Mouse (Mus musculus): Measurements from ENCODE around the gene Hspa2. TPM values are rescaled to one million over a fixed set of nuclear protein-coding genes. Genes with fewer than 3 reads are reported as not detected.

Gene Hspa2
- polyA plus RNA-seq (2012; fragmentation: generic; extraction: Trizol), result 5.1 TPM
- long read RNA-seq, experiment 1, transcript Hspa2-202 (1 exons, 2,526 nt), result major isoform, 24 of 27 reads
- long read RNA-seq, experiment 1, partial matches to known transcripts, result 0 of 27 reads
- long read RNA-seq, experiment 1, other reads (novel, unspliced or antisense), result 0 of 27 reads
- long read RNA-seq, experiment 2, transcript Hspa2-202 (1 exons, 2,526 nt), result major isoform, 72 of 73 reads
- long read RNA-seq, experiment 2, partial matches to known transcripts, result 0 of 73 reads
- long read RNA-seq, experiment 2, other reads (novel, unspliced or antisense), result 0 of 73 reads

GRCm38 (mm10) chr12:76403886-76404537 lies at the start of gene Hspa2:
Hspa2 (plus strand) TSS chr12:76404176.
- TF ChIP-seq MAX (IDR thresholded peaks at IDR 0.05), result no peak
- TF ChIP-seq MYOG (IDR thresholded peaks at IDR 0.05; ENCODE audit: control insufficient read depth, extremely low read depth, insufficient read length), result no peak
- no peak for TF ChIP-seq MYOD1 (IDR thresholded peaks at IDR 0.05; ENCODE audit: control insufficient read depth, insufficient read length, low read depth)
- TF ChIP-seq USF1 (IDR thresholded peaks at IDR 0.05; ENCODE audit: low read depth), result no peak
- no peak for TF ChIP-seq CTCF (IDR thresholded peaks at IDR 0.05; ENCODE audit: control insufficient read depth, insufficient read depth, insufficient read length)
- TF ChIP-seq FOSL1 (IDR thresholded peaks at IDR 0.05; ENCODE audit: insufficient read depth, low read length, poor library complexity, severe bottlenecking), result no peak
- no peak for TF ChIP-seq CEBPB (IDR thresholded peaks at IDR 0.05; ENCODE audit: low read depth)
- no peaks in the 10 kb centered on the region for H3K36me3 ChIP-seq (ENCODE audit: control insufficient read depth, insufficient read depth)
- no peaks in the 10 kb centered on the region for H3K27me3 ChIP-seq (ENCODE audit: control insufficient read depth, insufficient read depth, insufficient read length)
- H3K79me3 ChIP-seq (ENCODE audit: low read depth), result no peaks in the 10 kb centered on the region
- peak within 1 kb of the TSS; percentile 43 for H3K4me3 ChIP-seq (ENCODE audit: insufficient read depth, poor library complexity, severe bottlenecking)
- no peaks in the 10 kb centered on the region for H3K79me2 ChIP-seq (ENCODE audit: control insufficient read depth, insufficient read depth)
- H3ac ChIP-seq (ENCODE audit: control insufficient read depth, insufficient read length, low read depth), result peak within 1 kb of the TSS; percentile 71

GRCm38 (mm10) chr12:76360868-76361267 lies 43.1 kb upstream of the Hspa2 start:
- TF ChIP-seq CEBPB (IDR thresholded peaks at IDR 0.05; ENCODE audit: low read depth) (no peak), CTCF (IDR thresholded peaks at IDR 0.05; ENCODE audit: control insufficient read depth, insufficient read depth, insufficient read length) (no peak), MYOD1 (IDR thresholded peaks at IDR 0.05; ENCODE audit: control insufficient read depth, insufficient read length, low read depth) (no peak), FOSL1 (IDR thresholded peaks at IDR 0.05; ENCODE audit: insufficient read depth, low read length, poor library complexity, severe bottlenecking) (no peak), MAX (IDR thresholded peaks at IDR 0.05) (no peak), USF1 (IDR thresholded peaks at IDR 0.05; ENCODE audit: low read depth) (no peak), MYOG (IDR thresholded peaks at IDR 0.05; ENCODE audit: control insufficient read depth, extremely low read depth, insufficient read length) (no peak)
- Histone ChIP-seq H3ac (ENCODE audit: control insufficient read depth, insufficient read length, low read depth) (no peak overlapping the region), H3K79me3 (ENCODE audit: low read depth) (peaks cover 42% of the 10 kb centered on the region), H3K79me2 (ENCODE audit: control insufficient read depth, insufficient read depth) (peaks cover 90% of the 10 kb centered on the region), H3K27me3 (ENCODE audit: control insufficient read depth, insufficient read depth, insufficient read length) (no peaks in the 10 kb centered on the region), H3K36me3 (ENCODE audit: control insufficient read depth, insufficient read depth) (peaks cover 9% of the 10 kb centered on the region), H3K4me3 (ENCODE audit: insufficient read depth, poor library complexity, severe bottlenecking) (no peak overlapping the region)

GRCm38 (mm10) chr12:76361405-76362302 lies 42.3 kb upstream of the Hspa2 start:
- Histone ChIP-seq H3K36me3 (ENCODE audit: control insufficient read depth, insufficient read depth) (peaks cover 9% of the 10 kb centered on the region), H3K4me3 (ENCODE audit: insufficient read depth, poor library complexity, severe bottlenecking) (no peak overlapping the region), H3K79me2 (ENCODE audit: control insufficient read depth, insufficient read depth) (peaks cover 98% of the 10 kb centered on the region), H3ac (ENCODE audit: control insufficient read depth, insufficient read length, low read depth) (no peak overlapping the region), H3K79me3 (ENCODE audit: low read depth) (peaks cover 44% of the 10 kb centered on the region), H3K27me3 (ENCODE audit: control insufficient read depth, insufficient read depth, insufficient read length) (no peaks in the 10 kb centered on the region)
- TF ChIP-seq FOSL1 (IDR thresholded peaks at IDR 0.05; ENCODE audit: insufficient read depth, low read length, poor library complexity, severe bottlenecking) (no peak), CTCF (IDR thresholded peaks at IDR 0.05; ENCODE audit: control insufficient read depth, insufficient read depth, insufficient read length) (no peak), USF1 (IDR thresholded peaks at IDR 0.05; ENCODE audit: low read depth) (no peak), MAX (IDR thresholded peaks at IDR 0.05) (no peak)

- H3K27me3 ChIP-seq (ENCODE audit: control insufficient read depth, insufficient read depth, insufficient read length), result no peaks in the 10 kb centered on the region
- H3K79me3 ChIP-seq (ENCODE audit: low read depth), result peaks cover 49% of the 10 kb centered on the region
- no peak overlapping the region for H3K4me3 ChIP-seq (ENCODE audit: insufficient read depth, poor library complexity, severe bottlenecking)
- H3K36me3 ChIP-seq (ENCODE audit: control insufficient read depth, insufficient read depth), result peaks cover 9% of the 10 kb centered on the region
- H3K79me2 ChIP-seq (ENCODE audit: control insufficient read depth, insufficient read depth), result peaks cover 98% of the 10 kb centered on the region
- H3ac ChIP-seq (ENCODE audit: control insufficient read depth, insufficient read length, low read depth), result no peak overlapping the region
- TF ChIP-seq USF1 (IDR thresholded peaks at IDR 0.05; ENCODE audit: low read depth), result no peak
- TF ChIP-seq MAX (IDR thresholded peaks at IDR 0.05), result no peak
- TF ChIP-seq MYOD1 (IDR thresholded peaks at IDR 0.05; ENCODE audit: control insufficient read depth, insufficient read length, low read depth), result no peak
- no peak for TF ChIP-seq MYOG (IDR thresholded peaks at IDR 0.05; ENCODE audit: control insufficient read depth, extremely low read depth, insufficient read length)
- TF ChIP-seq CEBPB (IDR thresholded peaks at IDR 0.05; ENCODE audit: low read depth), result no peak
- no peak for TF ChIP-seq FOSL1 (IDR thresholded peaks at IDR 0.05; ENCODE audit: insufficient read depth, low read length, poor library complexity, severe bottlenecking)
- no peak for TF ChIP-seq CTCF (IDR thresholded peaks at IDR 0.05; ENCODE audit: control insufficient read depth, insufficient read depth, insufficient read length)
Measured at GRCm38 (mm10) chr12:76362303-76362676, 41.7 kb upstream of the Hspa2 start.

DNA sequence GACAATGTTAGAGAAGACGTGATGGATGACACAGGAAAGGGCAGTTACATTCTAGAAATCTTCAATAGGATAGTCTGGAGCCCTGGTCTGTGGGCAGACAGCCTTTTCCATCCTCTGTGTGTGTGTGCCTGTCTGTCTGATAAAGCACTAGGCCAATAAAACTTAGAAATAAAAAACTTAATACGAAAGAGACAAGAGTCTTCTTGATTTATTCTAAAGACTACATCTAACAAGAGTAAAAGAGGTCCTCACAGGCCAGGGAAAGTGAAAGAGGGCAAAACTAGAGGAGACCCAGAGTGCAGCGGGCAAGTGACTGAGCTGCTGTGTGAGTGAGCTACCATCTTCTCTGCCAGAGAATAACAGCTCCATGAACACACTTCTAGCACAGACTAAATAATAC lies 37.7 kb upstream of the Hspa2 start:
- peaks cover 9% of the 10 kb centered on the region for H3K36me3 ChIP-seq (ENCODE audit: control insufficient read depth, insufficient read depth)
- H3K4me3 ChIP-seq (ENCODE audit: insufficient read depth, poor library complexity, severe bottlenecking), result no peak overlapping the region
- peaks cover 86% of the 10 kb centered on the region for H3K79me2 ChIP-seq (ENCODE audit: control insufficient read depth, insufficient read depth)
- H3K79me3 ChIP-seq (ENCODE audit: low read depth), result peaks cover 41% of the 10 kb centered on the region
- H3K27me3 ChIP-seq (ENCODE audit: control insufficient read depth, insufficient read depth, insufficient read length), result no peaks in the 10 kb centered on the region
- TF ChIP-seq MYOG (IDR thresholded peaks at IDR 0.05; ENCODE audit: control insufficient read depth, extremely low read depth, insufficient read length), result no peak
- no peak for TF ChIP-seq MYOD1 (IDR thresholded peaks at IDR 0.05; ENCODE audit: control insufficient read depth, insufficient read length, low read depth)
- TF ChIP-seq USF1 (IDR thresholded peaks at IDR 0.05; ENCODE audit: low read depth), result no peak
- TF ChIP-seq CEBPB (IDR thresholded peaks at IDR 0.05; ENCODE audit: low read depth), result no peak
- no peak for TF ChIP-seq FOSL1 (IDR thresholded peaks at IDR 0.05; ENCODE audit: insufficient read depth, low read length, poor library complexity, severe bottlenecking)
- no peak for TF ChIP-seq CTCF (IDR thresholded peaks at IDR 0.05; ENCODE audit: control insufficient read depth, insufficient read depth, insufficient read length)
- TF ChIP-seq MAX (IDR thresholded peaks at IDR 0.05), result no peak
- H3ac ChIP-seq (ENCODE audit: control insufficient read depth, insufficient read length, low read depth), result no peak overlapping the region

All from C2C12 (cell line).